Mouse (Mus musculus) neural tube, embryonic 15.5 days (tissue): ENCODE measurements around the gene Sp2. TPM values are rescaled to one million over a fixed set of nuclear protein-coding genes. Genes with fewer than 3 reads are reported as not detected.

Experiments used
- ATAC-seq: fragments of 200-750 bp; cut with Nextera tagmentation; 2 replicates; pipeline ENCODE4 v1.8.0; 2017; ENCODE audit warnings: mild to moderate bottlenecking, moderate TSS enrichment, moderate library complexity; ENCODE audit not compliant: low FRiP score
- H3K27ac ChIP-seq: fragments of 300-500 bp; sonication (generic); replicated peaks from 2 replicates; pipeline ENCODE4 v1.5.1; 2015; ENCODE audit warnings: mild to moderate bottlenecking, inconsistent platforms
- H3K27me3 ChIP-seq: fragments of 300-500 bp; sonication (generic); replicated peaks from 2 replicates; pipeline ENCODE4 v1.6.1; 2015; ENCODE audit warnings: inconsistent platforms
- H3K36me3 ChIP-seq: fragments of 300-500 bp; sonication (generic); 2 replicates; pipeline ENCODE4 v1.6.1; 2015; ENCODE audit warnings: inconsistent platforms
- H3K4me1 ChIP-seq: fragments of 300-500 bp; sonication (generic); 2 replicates; pipeline ENCODE4 v1.6.1; 2015; ENCODE audit warnings: inconsistent platforms
- H3K4me2 ChIP-seq: fragments of 300-500 bp; sonication (generic); 2 replicates; pipeline ENCODE4 v1.6.1; 2015; ENCODE audit warnings: inconsistent platforms, mild to moderate bottlenecking, moderate library complexity
- H3K4me3 ChIP-seq: fragments of 300-500 bp; sonication (generic); replicated peaks from 2 replicates; pipeline ENCODE4 v1.5.1; 2015; ENCODE audit warnings: mild to moderate bottlenecking, inconsistent platforms
- H3K9ac ChIP-seq: fragments of 300-500 bp; sonication (generic); replicated peaks from 2 replicates; pipeline ENCODE4 v1.6.1; 2015; ENCODE audit warnings: mild to moderate bottlenecking, inconsistent platforms
- H3K9me3 ChIP-seq: fragments of 300-500 bp; sonication (generic); replicated peaks from 2 replicates; pipeline ENCODE4 v1.6.1; 2016; ENCODE audit warnings: inconsistent platforms
- WGBS: fragments of 180-500 bp; shearing (Covaris S2); methylation state at CpG from one replicate; pipeline ENCODE4 v1.1.7; 2015; ENCODE audit warnings: mixed read lengths; 5-methylcytosine and 5-hydroxymethylcytosine counted together
- polyA plus RNA-seq: library from polyadenylated mRNA; unstranded; fragments of >200 nt; fragmentation: Nextera tagmentation; extraction: Ambion mirVana; gene quantifications from 2 replicates; pipeline ENCODE4 v1.2.1, GENCODE M21; 2015

Gene Sp2
- polyA plus RNA-seq, 1 experiment from 2014 or later = 13.0 TPM

DNA sequence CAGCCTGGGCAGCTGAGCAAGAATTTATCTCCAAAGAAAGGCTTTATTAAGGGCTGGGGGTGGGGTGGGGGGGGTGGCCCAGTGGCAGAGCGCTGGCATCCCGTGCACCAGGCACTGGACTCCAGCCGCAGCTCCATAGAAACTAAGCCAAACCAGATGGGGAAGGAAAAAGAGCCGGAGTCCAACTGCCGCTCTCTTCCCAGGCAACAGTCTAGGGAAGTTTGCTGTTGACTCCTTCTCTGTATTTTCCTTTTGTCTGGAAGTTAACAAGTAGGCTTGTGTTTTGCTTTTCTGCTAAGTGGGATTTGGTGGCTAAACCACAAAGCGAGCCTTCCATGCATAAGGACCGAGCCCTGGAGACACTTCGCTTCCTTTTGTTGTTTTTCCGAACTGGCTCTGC is 36.3 kb downstream of the Sp2 start:
- H3K4me1 ChIP-seq = peaks cover 24% of the 10 kb centered on the region
- H3K4me3 ChIP-seq = no peak overlapping the region
- peaks cover 7% of the 10 kb centered on the region for H3K36me3 ChIP-seq
- H3K9me3 ChIP-seq = no peaks in the 10 kb centered on the region
- no peak overlapping the region for H3K4me2 ChIP-seq
- WGBS = 75% methylated on average over 9 of the region's 9 CpGs
- no peak overlapping the region for H3K9ac ChIP-seq
- H3K27ac ChIP-seq = peak overlapping the region; percentile 33; the same call in 1 of the 2 replicates
- H3K27me3 ChIP-seq = no peaks in the 10 kb centered on the region
- ATAC-seq = no peak

GRCm38 (mm10) chr11:96944844-96945580 is 37.7 kb downstream of the Sp2 start:
- Histone ChIP-seq H3K4me1 (peaks cover 24% of the 10 kb centered on the region), H3K4me3 (peak overlapping the region; percentile 52), H3K36me3 (no peaks in the 10 kb centered on the region), H3K9ac (peak overlapping the region; percentile 59; the same call in 1 of the 2 replicates), H3K27ac (0 out of 2 replicates have a peak overlapping the region, but pooled peaks have one; percentile 69), H3K4me2 (peak overlapping the region; percentile 91), H3K27me3 (no peaks in the 10 kb centered on the region), H3K9me3 (no peaks in the 10 kb centered on the region)
- WGBS = 85% methylated on average over 14 of the region's 14 CpGs
- no peak for ATAC-seq

DNA sequence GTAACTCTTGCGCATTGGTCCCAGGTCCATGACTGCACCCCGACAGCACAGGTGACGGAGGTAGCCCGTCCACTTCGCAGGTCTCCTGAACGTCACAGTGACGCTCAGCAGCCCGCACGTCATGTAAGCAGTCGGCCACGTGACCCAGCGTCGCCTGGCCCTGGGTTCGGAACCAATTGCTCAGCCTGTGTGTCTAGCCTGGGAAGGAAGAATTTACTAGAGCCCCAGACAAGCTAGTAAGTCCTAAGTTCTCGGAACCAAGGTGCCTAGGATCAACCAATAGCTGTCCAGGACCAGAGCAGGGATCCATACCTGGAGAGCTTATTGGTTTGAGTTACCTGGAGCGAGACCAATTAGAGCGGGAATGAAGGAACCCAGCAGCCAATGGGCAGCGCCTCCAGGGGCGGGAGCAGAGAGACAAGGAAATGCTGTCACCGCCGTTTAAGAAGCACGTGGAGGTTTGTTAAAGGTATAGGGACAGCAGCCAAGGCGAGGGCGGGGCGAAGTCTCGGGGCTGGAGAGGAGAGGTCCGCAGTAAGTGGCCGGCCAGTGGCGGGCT is 38.9 kb downstream of the Sp2 start, which contains the start of gene Pnpo:
TSS of gene Pnpo (minus strand) at position 241 of the 559 bp plus-strand sequence.
- H3K9ac ChIP-seq = peak within 1 kb of the TSS; percentile 59
- no peaks in the 10 kb centered on the region for H3K27me3 ChIP-seq
- under 1% methylated on average over 29 of the region's 29 CpGs for WGBS
- peak within 1 kb of the TSS; percentile 52 for H3K4me3 ChIP-seq
- peak within 1 kb of the TSS; percentile 79 for H3K27ac ChIP-seq
- peaks cover 24% of the 10 kb centered on the region for H3K4me1 ChIP-seq
- peak within 1 kb of the TSS; percentile 91 for H3K4me2 ChIP-seq
- H3K36me3 ChIP-seq = peaks cover 2% of the 10 kb centered on the region; the same call in 1 of the 2 replicates
- H3K9me3 ChIP-seq = no peaks in the 10 kb centered on the region
- ATAC-seq = peak; percentile 97

- H3K27me3 ChIP-seq = no peaks in the 10 kb centered on the region
- H3K9me3 ChIP-seq = no peaks in the 10 kb centered on the region
- peaks cover 24% of the 10 kb centered on the region for H3K4me1 ChIP-seq
- no peak overlapping the region for H3K4me3 ChIP-seq
- H3K9ac ChIP-seq = no peak overlapping the region
- H3K36me3 ChIP-seq = peaks cover 2% of the 10 kb centered on the region; the same call in 1 of the 2 replicates
- no peak overlapping the region for H3K27ac ChIP-seq
- WGBS = 74% methylated on average over 6 of the region's 6 CpGs
- ATAC-seq = no peak
- no peak overlapping the region for H3K4me2 ChIP-seq
These were observed 40.7 kb downstream of the Sp2 start for GRCm38 (mm10) chr11:96941989-96942590.

- H3K4me2 ChIP-seq = no peak overlapping the region
- 80% methylated on average over 16 of the region's 16 CpGs for WGBS
- H3K4me1 ChIP-seq = peaks cover 21% of the 10 kb centered on the region
- H3K27me3 ChIP-seq = no peaks in the 10 kb centered on the region
- no peak overlapping the region for H3K27ac ChIP-seq
- peaks cover 2% of the 10 kb centered on the region; the same call in 1 of the 2 replicates for H3K36me3 ChIP-seq
- no peak for ATAC-seq
- H3K4me3 ChIP-seq = no peak overlapping the region
- H3K9me3 ChIP-seq = no peaks in the 10 kb centered on the region
- H3K9ac ChIP-seq = no peak overlapping the region
These were observed 41.9 kb downstream of the Sp2 start for GRCm38 (mm10) chr11:96940578-96941465.

DNA sequence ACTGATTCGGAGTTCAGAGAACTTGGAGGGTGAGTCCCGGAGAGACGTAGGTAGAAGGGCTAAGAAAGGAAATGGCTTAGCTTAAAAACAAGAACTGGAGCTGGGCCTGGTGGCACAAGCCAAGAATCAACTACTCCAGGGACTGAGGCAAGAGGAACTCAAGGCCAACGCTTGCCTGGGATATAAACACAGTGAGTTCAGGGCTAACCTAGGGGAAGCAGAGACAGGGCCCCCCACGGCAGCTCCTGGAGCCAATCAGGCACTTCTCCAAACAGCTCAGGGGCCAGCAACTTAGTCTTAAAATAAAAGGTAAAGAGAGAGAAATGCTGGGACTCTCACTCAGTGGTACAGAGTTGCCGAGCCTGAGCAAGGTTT is 44.3 kb downstream of the Sp2 start:
- Histone ChIP-seq H3K9me3 (no peaks in the 10 kb centered on the region), H3K4me1 (peaks cover 3% of the 10 kb centered on the region), H3K27ac (no peak overlapping the region), H3K4me3 (no peak overlapping the region), H3K27me3 (no peaks in the 10 kb centered on the region), H3K4me2 (no peak overlapping the region), H3K9ac (no peak overlapping the region), H3K36me3 (peaks cover 2% of the 10 kb centered on the region; the same call in 1 of the 2 replicates)
- WGBS = 79% methylated on average over 6 of the region's 6 CpGs
- ATAC-seq = no peak

GRCm38 (mm10) chr11:96937549-96938425 is 45.0 kb downstream of the Sp2 start:
- H3K9ac ChIP-seq = no peak overlapping the region
- H3K36me3 ChIP-seq = peaks cover 2% of the 10 kb centered on the region; the same call in 1 of the 2 replicates
- H3K4me2 ChIP-seq = no peak overlapping the region
- WGBS = 50% methylated on average over 10 of the region's 10 CpGs
- no peak overlapping the region for H3K27ac ChIP-seq
- H3K27me3 ChIP-seq = no peaks in the 10 kb centered on the region
- H3K4me1 ChIP-seq = no peaks in the 10 kb centered on the region
- no peak for ATAC-seq
- no peaks in the 10 kb centered on the region for H3K9me3 ChIP-seq
- H3K4me3 ChIP-seq = no peak overlapping the region

- Histone ChIP-seq H3K36me3 (peaks cover 2% of the 10 kb centered on the region; the same call in 1 of the 2 replicates), H3K4me2 (no peak overlapping the region), H3K9me3 (no peaks in the 10 kb centered on the region), H3K9ac (no peak overlapping the region), H3K4me1 (no peaks in the 10 kb centered on the region), H3K27me3 (no peaks in the 10 kb centered on the region), H3K27ac (no peak overlapping the region), H3K4me3 (no peak overlapping the region)
- ATAC-seq = no peak
- 87% methylated on average over 9 of the region's 9 CpGs for WGBS
These were observed 46.7 kb downstream of the Sp2 start for GRCm38 (mm10) chr11:96935872-96936650.

- peak overlapping the region; percentile 38 for H3K4me2 ChIP-seq
- no peaks in the 10 kb centered on the region for H3K9me3 ChIP-seq
- H3K27ac ChIP-seq = no peak overlapping the region
- H3K36me3 ChIP-seq = peaks cover 2% of the 10 kb centered on the region; the same call in 1 of the 2 replicates
- H3K9ac ChIP-seq = no peak overlapping the region
- H3K4me3 ChIP-seq = no peak overlapping the region
- ATAC-seq = peak; percentile 55; the same call in 1 of the 2 replicates
- H3K27me3 ChIP-seq = peaks cover under 1% of the 10 kb centered on the region
- no peaks in the 10 kb centered on the region for H3K4me1 ChIP-seq
- 30% methylated on average over 12 of the region's 12 CpGs for WGBS
These were observed 47.8 kb downstream of the Sp2 start for GRCm38 (mm10) chr11:96934921-96935356.
